Mouse (Mus musculus): ENCODE results near the gene Map4k4.

DNA sequence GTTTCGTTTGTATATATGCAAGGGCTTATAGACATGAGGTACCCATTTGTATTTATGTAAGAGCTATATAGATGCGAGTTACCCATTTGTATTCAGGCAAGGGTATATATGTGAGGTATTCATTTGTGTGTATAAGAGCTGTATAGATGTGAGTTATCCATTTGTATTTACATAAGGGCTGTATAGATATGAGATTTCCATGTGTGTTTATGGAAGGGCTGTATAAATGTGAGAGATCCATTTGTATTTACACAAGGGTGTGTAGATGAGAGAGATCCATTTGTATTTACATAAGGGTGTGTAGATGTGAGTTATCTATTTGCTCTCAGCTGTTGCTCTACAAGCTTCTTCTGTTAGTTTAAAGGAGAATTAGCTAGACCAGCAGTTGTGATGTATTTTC lies 63.7 kb downstream of the Map4k4 start:
- no peak for TF ChIP-seq CTCF (IDR thresholded peaks at IDR 0.05 in 2 of 3, conservative IDR thresholded peaks at IDR 0.05 in 1 of 3; ENCODE audit: control insufficient read depth in 1 of 3, insufficient read depth in 1 of 3, low read depth in 2 of 3, low read length in 3 of 3, poor library complexity in 1 of 3, severe bottlenecking in 1 of 3)
- TF ChIP-seq NELFE (IDR thresholded peaks at IDR 0.05; ENCODE audit: low read depth, low read length) = no peak
- no peak for TF ChIP-seq CHD2 (IDR thresholded peaks at IDR 0.05; ENCODE audit: low read length)
- TF ChIP-seq POLR2A (IDR thresholded peaks at IDR 0.05; ENCODE audit: control insufficient read depth in 1 of 2, insufficient read depth in 1 of 2, low read depth in 1 of 2, low read length in 2 of 2, poor library complexity in 1 of 2) = no peak
- no peak for TF ChIP-seq EP300 (IDR thresholded peaks at IDR 0.05; ENCODE audit: low read depth in 1 of 2, low read length in 2 of 2)
- no peak for TF ChIP-seq ZKSCAN1 (IDR thresholded peaks at IDR 0.05; ENCODE audit: low read depth, low read length)

Data from MEL (cell line).